Mouse (Mus musculus) liver, embryonic 16.5 days (tissue): ENCODE measurements around the gene Wfdc12. TPM values are rescaled to one million over a fixed set of nuclear protein-coding genes. Genes with fewer than 3 reads are reported as not detected.

Experiments used
- ATAC-seq: fragments of 200-750 bp; cut with Nextera tagmentation; 2 replicates; pipeline ENCODE4 v1.8.0; 2017; ENCODE audit warnings: low read depth, mild to moderate bottlenecking, moderate number of reproducible peaks, moderate library complexity
- H3K27ac ChIP-seq: fragments of 300-500 bp; sonication (generic); 2 replicates; pipeline ENCODE4 v1.5.1; 2014; ENCODE audit warnings: mild to moderate bottlenecking, low read length
- H3K27me3 ChIP-seq: fragments of 300-500 bp; sonication (generic); 2 replicates; pipeline ENCODE4 v1.6.1; 2014; ENCODE audit warnings: low read depth, low read length, mixed read lengths; ENCODE audit not compliant: control insufficient read depth, insufficient read depth
- H3K36me3 ChIP-seq: fragments of 300-500 bp; sonication (generic); 2 replicates; pipeline ENCODE4 v1.6.1; 2014; ENCODE audit warnings: mild to moderate bottlenecking; ENCODE audit not compliant: control insufficient read depth, insufficient read depth
- H3K4me1 ChIP-seq: fragments of 300-500 bp; sonication (generic); 2 replicates; pipeline ENCODE4 v1.6.1; 2014; ENCODE audit warnings: low read depth, low read length, mixed read lengths; ENCODE audit not compliant: control insufficient read depth
- H3K4me2 ChIP-seq: fragments of 300-500 bp; sonication (generic); 2 replicates; pipeline ENCODE4 v1.6.1; 2014; ENCODE audit warnings: low read depth, low read length, mixed read lengths
- H3K4me3 ChIP-seq: fragments of 300-500 bp; sonication (generic); 2 replicates; pipeline ENCODE4 v1.5.1; 2014; ENCODE audit warnings: low read depth, mild to moderate bottlenecking, low read length
- H3K9ac ChIP-seq: fragments of 300-500 bp; sonication (generic); 2 replicates; pipeline ENCODE4 v1.6.1; 2014; ENCODE audit warnings: low read depth, low read length
- H3K9me3 ChIP-seq: fragments of 300-500 bp; sonication (generic); replicated peaks from 2 replicates; pipeline ENCODE4 v1.6.1; 2016; ENCODE audit warnings: low read length; ENCODE audit not compliant: control insufficient read depth
- WGBS: fragments of 180-500 bp; shearing (Covaris S2); extraction: QIAGEN DNeasy Blood & Tissue Kit; methylation state at CpG from one replicate; pipeline ENCODE4 v1.1.7; 2014; ENCODE audit not compliant: insufficient replicate concordance; 5-methylcytosine and 5-hydroxymethylcytosine counted together
- polyA plus RNA-seq: library from polyadenylated mRNA; unstranded; fragments of >200 nt; fragmentation: Nextera tagmentation; extraction: Ambion mirVana; gene quantifications from 2 replicates; pipeline ENCODE4 v1.2.1, GENCODE M21; 2015

Wfdc12 gene
- polyA plus RNA-seq, 1 experiment from 2014 or later = not detected

- WGBS = 62% methylated on average over 7 of the region's 7 CpGs
- H3K9ac ChIP-seq = no peak within 1 kb of the TSS
- H3K27ac ChIP-seq = no peak within 1 kb of the TSS
- no peak for ATAC-seq
- H3K4me3 ChIP-seq = no peak within 1 kb of the TSS
- H3K9me3 ChIP-seq = no peaks in the 10 kb centered on the region
- H3K4me2 ChIP-seq = no peak within 1 kb of the TSS
- no peaks in the 10 kb centered on the region for H3K4me1 ChIP-seq
- H3K36me3 ChIP-seq = no peaks in the 10 kb centered on the region
- no peaks in the 10 kb centered on the region for H3K27me3 ChIP-seq
Observed at GRCm38 (mm10) chr2:164182692-164183255, 7.6 kb downstream of the Wfdc12 start, which contains the start of gene Wfdc5. TSS of gene Wfdc5 (minus strand) at chr2:164182742.

GRCm38 (mm10) chr2:164180770-164181169 is 9.6 kb downstream of the Wfdc12 start:
- Histone ChIP-seq H3K9me3 (no peaks in the 10 kb centered on the region), H3K27ac (no peak overlapping the region), H3K9ac (no peak overlapping the region), H3K4me1 (no peaks in the 10 kb centered on the region), H3K4me3 (no peak overlapping the region), H3K4me2 (no peak overlapping the region), H3K27me3 (no peaks in the 10 kb centered on the region), H3K36me3 (no peaks in the 10 kb centered on the region)
- WGBS = 70% methylated on average over 4 of the region's 4 CpGs
- ATAC-seq = no peak

- Histone ChIP-seq H3K4me2 (no peak overlapping the region), H3K27ac (no peak overlapping the region), H3K36me3 (no peaks in the 10 kb centered on the region), H3K27me3 (no peaks in the 10 kb centered on the region), H3K9me3 (no peaks in the 10 kb centered on the region), H3K4me1 (no peaks in the 10 kb centered on the region), H3K9ac (no peak overlapping the region), H3K4me3 (no peak overlapping the region)
- no peak for ATAC-seq
- WGBS = 29% methylated on average over 3 of the region's 3 CpGs
Observed at GRCm38 (mm10) chr2:164180124-164180523, 10.3 kb downstream of the Wfdc12 start.

- no peak for ATAC-seq
- H3K27ac ChIP-seq = no peak overlapping the region
- no peaks in the 10 kb centered on the region for H3K4me1 ChIP-seq
- 69% methylated on average over 5 of the region's 5 CpGs for WGBS
- H3K4me3 ChIP-seq = no peak overlapping the region
- H3K27me3 ChIP-seq = no peaks in the 10 kb centered on the region
- no peaks in the 10 kb centered on the region for H3K9me3 ChIP-seq
- no peak overlapping the region for H3K9ac ChIP-seq
- H3K4me2 ChIP-seq = no peak overlapping the region
- H3K36me3 ChIP-seq = no peaks in the 10 kb centered on the region
Observed at GRCm38 (mm10) chr2:164177831-164178230, 12.6 kb downstream of the Wfdc12 start.

- Histone ChIP-seq H3K9me3 (no peaks in the 10 kb centered on the region), H3K36me3 (no peaks in the 10 kb centered on the region), H3K4me3 (no peak overlapping the region), H3K27ac (no peak overlapping the region), H3K4me2 (no peak overlapping the region), H3K27me3 (peaks cover 11% of the 10 kb centered on the region), H3K9ac (no peak overlapping the region), H3K4me1 (no peaks in the 10 kb centered on the region; the same call in 1 of the 2 replicates)
- 44% methylated on average over 3 of the region's 3 CpGs for WGBS
- no peak for ATAC-seq
Observed at GRCm38 (mm10) chr2:164175850-164176249, 14.6 kb downstream of the Wfdc12 start.

- no peak overlapping the region for H3K9ac ChIP-seq
- H3K4me1 ChIP-seq = no peaks in the 10 kb centered on the region; the same call in 1 of the 2 replicates
- no peaks in the 10 kb centered on the region for H3K36me3 ChIP-seq
- no peak overlapping the region for H3K4me2 ChIP-seq
- no peak overlapping the region for H3K27ac ChIP-seq
- ATAC-seq = no peak
- no peak overlapping the region for H3K4me3 ChIP-seq
- peaks cover 21% of the 10 kb centered on the region for H3K27me3 ChIP-seq
- H3K9me3 ChIP-seq = no peaks in the 10 kb centered on the region
- 46% methylated on average over 8 of the region's 8 CpGs for WGBS
Observed at GRCm38 (mm10) chr2:164174649-164175395, 15.6 kb downstream of the Wfdc12 start.

- no peak overlapping the region for H3K9ac ChIP-seq
- H3K4me1 ChIP-seq = no peaks in the 10 kb centered on the region; the same call in 1 of the 2 replicates
- peaks cover 36% of the 10 kb centered on the region for H3K27me3 ChIP-seq
- WGBS = 26% methylated on average over 3 of the region's 3 CpGs
- no peak for ATAC-seq
- H3K4me2 ChIP-seq = no peak overlapping the region
- no peaks in the 10 kb centered on the region for H3K9me3 ChIP-seq
- H3K4me3 ChIP-seq = no peak overlapping the region
- no peak overlapping the region for H3K27ac ChIP-seq
- H3K36me3 ChIP-seq = no peaks in the 10 kb centered on the region
Observed at GRCm38 (mm10) chr2:164173394-164173793, 17.0 kb downstream of the Wfdc12 start.

- no peak within 1 kb of the TSS for H3K4me2 ChIP-seq
- WGBS = under 1% methylated on average over 29 of the region's 29 CpGs
- no peaks in the 10 kb centered on the region for H3K9me3 ChIP-seq
- peaks cover 59% of the 10 kb centered on the region for H3K27me3 ChIP-seq
- no peak for ATAC-seq
- no peak within 1 kb of the TSS for H3K27ac ChIP-seq
- H3K9ac ChIP-seq = no peak within 1 kb of the TSS
- H3K36me3 ChIP-seq = no peaks in the 10 kb centered on the region
- H3K4me3 ChIP-seq = peak within 1 kb of the TSS; percentile 31; the same call in 1 of the 2 replicates
- H3K4me1 ChIP-seq = no peaks in the 10 kb centered on the region; the same call in 1 of the 2 replicates
Observed at GRCm38 (mm10) chr2:164170902-164171301, 19.5 kb downstream of the Wfdc12 start, which contains the start of gene Kcns1. TSS of gene Kcns1 (minus strand) at chr2:164171113.

- Histone ChIP-seq H3K36me3 (no peaks in the 10 kb centered on the region), H3K9ac (no peak overlapping the region), H3K4me2 (no peak overlapping the region), H3K27ac (no peak overlapping the region), H3K27me3 (peaks cover 61% of the 10 kb centered on the region), H3K4me1 (no peaks in the 10 kb centered on the region; the same call in 1 of the 2 replicates), H3K4me3 (no peak overlapping the region), H3K9me3 (no peaks in the 10 kb centered on the region)
- 6% methylated on average over 11 of the region's 11 CpGs for WGBS
- no peak for ATAC-seq
Observed at GRCm38 (mm10) chr2:164170326-164170725, 20.1 kb downstream of the Wfdc12 start.
